Mouse (Mus musculus) C2C12 (cell line): ENCODE measurements at regions not wholly inside any gene's neighbourhood (a gene's known extent, or its start where the extent isn't known, plus 50 kb on each side); places are given as distances from the start of the nearest gene placed in this dataset.
A peak's percentile ranks its signal among the peaks of the same experiment; 100 is the strongest.

Experiments used
- H3K27me3 ChIP-seq: one replicate; pipeline ENCODE4 v1.6.1; 2011; ENCODE audit not compliant: control insufficient read depth, insufficient read depth, insufficient read length
- H3K36me3 ChIP-seq: one replicate; pipeline ENCODE4 v1.6.1; 2011; ENCODE audit not compliant: control insufficient read depth, insufficient read depth
- H3K4me3 ChIP-seq: one replicate; pipeline ENCODE4 v1.5.1; 2011; ENCODE audit warnings: mild to moderate bottlenecking, control low read depth; ENCODE audit not compliant: poor library complexity, insufficient read depth, severe bottlenecking
- H3K79me2 ChIP-seq: one replicate; pipeline ENCODE4 v1.6.1; 2011; ENCODE audit not compliant: control insufficient read depth, insufficient read depth
- H3K79me3 ChIP-seq: one replicate; pipeline ENCODE4 v1.6.1; 2011; ENCODE audit warnings: low read depth, control low read depth
- H3ac ChIP-seq: one replicate; pipeline ENCODE3; 2011; ENCODE audit warnings: low read depth; ENCODE audit not compliant: control insufficient read depth, insufficient read length
- CEBPB ChIP-seq: IDR thresholded peaks from one replicate; pipeline ENCODE4 v1.6.1; 2011; ENCODE audit warnings: low read depth, mild to moderate bottlenecking, control low read depth, moderate library complexity
- CTCF ChIP-seq: IDR thresholded peaks from one replicate; pipeline ENCODE4 v1.5.1; 2011; ENCODE audit not compliant: control insufficient read depth, insufficient read depth, insufficient read length
- FOSL1 ChIP-seq: IDR thresholded peaks from one replicate; pipeline ENCODE4 v1.8.0; 2011; ENCODE audit warnings: mild to moderate bottlenecking, low read length; ENCODE audit not compliant: poor library complexity, insufficient read depth, severe bottlenecking
- MAX ChIP-seq: IDR thresholded peaks from one replicate; pipeline ENCODE4 v1.6.1; 2011; ENCODE audit warnings: mild to moderate bottlenecking, control low read depth
- MYOD1 ChIP-seq: IDR thresholded peaks from one replicate; pipeline ENCODE4 v1.6.1; 2011; ENCODE audit warnings: low read depth; ENCODE audit not compliant: control insufficient read depth, insufficient read length
- MYOG ChIP-seq: IDR thresholded peaks from one replicate; pipeline ENCODE4 v1.6.1; 2011; ENCODE audit not compliant: control insufficient read depth, insufficient read length; ENCODE audit errors: extremely low read depth
- USF1 ChIP-seq: IDR thresholded peaks from one replicate; pipeline ENCODE4 v1.6.1; 2011; ENCODE audit warnings: low read depth, mild to moderate bottlenecking, control low read depth, moderate library complexity

GRCm38 (mm10) chr10:126133188-126133587 is 167.2 kb downstream of the Lrig3 start:
- TF ChIP-seq CEBPB (peak; percentile 29), FOSL1 (no peak)
- H3K4me3 ChIP-seq = no peak overlapping the region
- H3K79me2 ChIP-seq = no peaks in the 10 kb centered on the region
- no peaks in the 10 kb centered on the region for H3K79me3 ChIP-seq
- no peaks in the 10 kb centered on the region for H3K27me3 ChIP-seq
- no peaks in the 10 kb centered on the region for H3K36me3 ChIP-seq
- H3ac ChIP-seq = no peak overlapping the region

GRCm38 (mm10) chr10:126133957-126134356 is 168.0 kb downstream of the Lrig3 start:
- H3K36me3 ChIP-seq = no peaks in the 10 kb centered on the region
- H3K79me3 ChIP-seq = no peaks in the 10 kb centered on the region
- no peak overlapping the region for H3ac ChIP-seq
- no peaks in the 10 kb centered on the region for H3K79me2 ChIP-seq
- H3K4me3 ChIP-seq = no peak overlapping the region
- TF ChIP-seq MYOD1 = no peak
- no peak for TF ChIP-seq CEBPB
- no peak for TF ChIP-seq MYOG
- no peak for TF ChIP-seq CTCF
- no peak for TF ChIP-seq FOSL1
- no peak for TF ChIP-seq MAX
- no peak for TF ChIP-seq USF1
- H3K27me3 ChIP-seq = no peaks in the 10 kb centered on the region

GRCm38 (mm10) chr10:126138585-126138984 is 172.6 kb downstream of the Lrig3 start:
- Histone ChIP-seq H3K4me3 (no peak overlapping the region), H3ac (no peak overlapping the region), H3K27me3 (no peaks in the 10 kb centered on the region), H3K79me2 (no peaks in the 10 kb centered on the region), H3K36me3 (no peaks in the 10 kb centered on the region), H3K79me3 (no peaks in the 10 kb centered on the region)
- no peak for TF ChIP-seq FOSL1
- no peak for TF ChIP-seq MYOG
- no peak for TF ChIP-seq MYOD1
- TF ChIP-seq MAX = no peak
- no peak for TF ChIP-seq USF1
- no peak for TF ChIP-seq CTCF
- no peak for TF ChIP-seq CEBPB

- Histone ChIP-seq H3K27me3 (no peaks in the 10 kb centered on the region), H3K4me3 (peak overlapping the region; percentile 6), H3K79me3 (no peaks in the 10 kb centered on the region), H3K36me3 (no peaks in the 10 kb centered on the region), H3ac (no peak overlapping the region), H3K79me2 (no peaks in the 10 kb centered on the region)
- TF ChIP-seq MYOD1 = no peak
- TF ChIP-seq MAX = no peak
- TF ChIP-seq CEBPB = no peak
- TF ChIP-seq CTCF = no peak
- no peak for TF ChIP-seq MYOG
- TF ChIP-seq FOSL1 = no peak
- TF ChIP-seq USF1 = no peak
Observed at GRCm38 (mm10) chr10:126141586-126141985, 175.6 kb downstream of the Lrig3 start.

- H3K79me2 ChIP-seq = no peaks in the 10 kb centered on the region
- H3K27me3 ChIP-seq = no peaks in the 10 kb centered on the region
- no peak overlapping the region for H3ac ChIP-seq
- H3K79me3 ChIP-seq = no peaks in the 10 kb centered on the region
- H3K4me3 ChIP-seq = no peak overlapping the region
- H3K36me3 ChIP-seq = no peaks in the 10 kb centered on the region
- no peak for TF ChIP-seq FOSL1
- TF ChIP-seq CTCF = no peak
- TF ChIP-seq CEBPB = no peak
- no peak for TF ChIP-seq MAX
- TF ChIP-seq USF1 = no peak
- TF ChIP-seq MYOG = no peak
- no peak for TF ChIP-seq MYOD1
Observed at GRCm38 (mm10) chr10:126143833-126144232, 177.9 kb downstream of the Lrig3 start.

- Histone ChIP-seq H3K79me2 (no peaks in the 10 kb centered on the region), H3K27me3 (no peaks in the 10 kb centered on the region), H3ac (no peak overlapping the region), H3K79me3 (no peaks in the 10 kb centered on the region), H3K36me3 (no peaks in the 10 kb centered on the region), H3K4me3 (no peak overlapping the region)
- TF ChIP-seq CTCF = no peak
- TF ChIP-seq USF1 = no peak
- TF ChIP-seq FOSL1 = no peak
- TF ChIP-seq MYOD1 = no peak
- TF ChIP-seq MAX = no peak
Observed at GRCm38 (mm10) chr10:126144609-126145202, 178.7 kb downstream of the Lrig3 start.
